Mouse (Mus musculus) liver, embryonic 14.5 days (tissue): ENCODE measurements around the gene Atp6v1c2. TPM values are rescaled to one million over a fixed set of nuclear protein-coding genes. Genes with fewer than 3 reads are reported as not detected.

Experiments used
- ATAC-seq: fragments of 200-750 bp; cut with Nextera tagmentation; 2 replicates; pipeline ENCODE4 v1.8.0; 2017; ENCODE audit warnings: moderate number of reproducible peaks, mild to moderate bottlenecking, moderate library complexity; ENCODE audit not compliant: insufficient read depth
- DNase-seq, 3 experiments: peaks; one replicate each; pipeline ENCODE4 v3.0.0-alpha.2; 2012 to 2013; ENCODE audit warnings: low read depth in 3 of 3, low spot score in 3 of 3
- H3K27ac ChIP-seq: fragments of 300-500 bp; sonication (generic); 2 replicates; pipeline ENCODE4 v1.5.1; 2014; ENCODE audit warnings: moderate library complexity, mild to moderate bottlenecking, control low read depth, inconsistent platforms
- H3K27me3 ChIP-seq: fragments of 300-500 bp; sonication (generic); 2 replicates; pipeline ENCODE4 v1.6.1; 2014; ENCODE audit warnings: mild to moderate bottlenecking, low read length, moderate library complexity; ENCODE audit not compliant: control insufficient read depth, insufficient read depth
- H3K36me3 ChIP-seq: fragments of 300-500 bp; sonication (generic); replicated peaks from 2 replicates; pipeline ENCODE4 v1.6.1; 2014; ENCODE audit warnings: low read depth; ENCODE audit not compliant: control insufficient read depth, insufficient read depth
- H3K4me1 ChIP-seq, 2 experiments: fragments of 200-500 bp in 1 of 2; fragments of 300-500 bp in 1 of 2; sonication (generic) in 1 of 2; replicated peaks; 2 replicates each; pipeline ENCODE4 v1.6.1; 2012 to 2014; ENCODE audit warnings: antibody characterized with exemption in 1 of 2, inconsistent platforms in 1 of 2, low read length in 1 of 2; ENCODE audit not compliant: control insufficient read depth in 2 of 2, insufficient read depth in 2 of 2
- H3K4me2 ChIP-seq: fragments of 300-500 bp; sonication (generic); 2 replicates; pipeline ENCODE4 v1.6.1; 2014; ENCODE audit warnings: low read depth, mild to moderate bottlenecking, control low read depth, moderate library complexity
- H3K4me3 ChIP-seq, 2 experiments: fragments of 200-500 bp in 1 of 2; fragments of 300-500 bp in 1 of 2; sonication (generic) in 1 of 2; 2 replicates each; pipeline ENCODE4 v1.5.1; 2012 to 2014; ENCODE audit warnings: low read depth in 2 of 2, low read length in 2 of 2, mild to moderate bottlenecking in 2 of 2, control low read depth in 1 of 2, inconsistent platforms in 1 of 2, moderate library complexity in 1 of 2; ENCODE audit not compliant: insufficient read depth in 1 of 2
- H3K9ac ChIP-seq: fragments of 300-500 bp; sonication (generic); replicated peaks from 2 replicates; pipeline ENCODE4 v1.6.1; 2014; ENCODE audit warnings: mild to moderate bottlenecking, control low read depth, moderate library complexity
- H3K9me3 ChIP-seq: fragments of 300-500 bp; sonication (generic); 2 replicates; pipeline ENCODE4 v1.6.1; 2016; ENCODE audit warnings: low read length, mixed read lengths; ENCODE audit not compliant: control insufficient read depth
- CTCF ChIP-seq: IDR thresholded peaks from 2 replicates; pipeline ENCODE4 v1.5.1; 2016; ENCODE audit warnings: antibody characterized with exemption, low read depth, control low read depth
- EP300 ChIP-seq: IDR thresholded peaks from 2 replicates; pipeline ENCODE4 v1.6.1; 2016; ENCODE audit warnings: antibody characterized with exemption, low read depth
- WGBS: fragments of 180-500 bp; shearing (Covaris S2); extraction: QIAGEN DNeasy Blood & Tissue Kit; methylation state at CpG from one replicate; pipeline ENCODE4 v1.1.7; 2014; ENCODE audit not compliant: insufficient replicate concordance; 5-methylcytosine and 5-hydroxymethylcytosine counted together
- polyA plus RNA-seq, 2 experiments: library from polyadenylated mRNA; depleted of rRNA in 1 of 2; stranded (reverse) in 1 of 2; unstranded in 1 of 2; fragments of >200 nt; fragmentation: Nextera tagmentation in 1 of 2; extraction: Ambion mirVana in 1 of 2; gene quantifications; 2 replicates each; pipeline versions ENCODE4 v1.2.1 to v1.2.3; 2012 to 2014

Atp6v1c2 gene
- polyA plus RNA-seq, 2 experiments: 0.02 TPM; not detected in 1

GRCm38 (mm10) chr12:17333459-17333858 lies 4.3 kb upstream of the Atp6v1c2 start:
- Histone ChIP-seq H3K27ac (no peak overlapping the region), H3K36me3 (no peaks in the 10 kb centered on the region), H3K9ac (no peak overlapping the region), H3K27me3 (no peaks in the 10 kb centered on the region; the same call in 1 of the 2 replicates), H3K4me3 (no peak overlapping the region), H3K4me2 (no peak overlapping the region), H3K9me3 (no peaks in the 10 kb centered on the region), H3K4me1 (no peaks in the 10 kb centered on the region)
- DNase-seq (no peak), ATAC-seq (no peak)
- 16% methylated on average over 1 of the region's 1 CpGs for WGBS
- TF ChIP-seq EP300 (no peak), CTCF (no peak)

DNA sequence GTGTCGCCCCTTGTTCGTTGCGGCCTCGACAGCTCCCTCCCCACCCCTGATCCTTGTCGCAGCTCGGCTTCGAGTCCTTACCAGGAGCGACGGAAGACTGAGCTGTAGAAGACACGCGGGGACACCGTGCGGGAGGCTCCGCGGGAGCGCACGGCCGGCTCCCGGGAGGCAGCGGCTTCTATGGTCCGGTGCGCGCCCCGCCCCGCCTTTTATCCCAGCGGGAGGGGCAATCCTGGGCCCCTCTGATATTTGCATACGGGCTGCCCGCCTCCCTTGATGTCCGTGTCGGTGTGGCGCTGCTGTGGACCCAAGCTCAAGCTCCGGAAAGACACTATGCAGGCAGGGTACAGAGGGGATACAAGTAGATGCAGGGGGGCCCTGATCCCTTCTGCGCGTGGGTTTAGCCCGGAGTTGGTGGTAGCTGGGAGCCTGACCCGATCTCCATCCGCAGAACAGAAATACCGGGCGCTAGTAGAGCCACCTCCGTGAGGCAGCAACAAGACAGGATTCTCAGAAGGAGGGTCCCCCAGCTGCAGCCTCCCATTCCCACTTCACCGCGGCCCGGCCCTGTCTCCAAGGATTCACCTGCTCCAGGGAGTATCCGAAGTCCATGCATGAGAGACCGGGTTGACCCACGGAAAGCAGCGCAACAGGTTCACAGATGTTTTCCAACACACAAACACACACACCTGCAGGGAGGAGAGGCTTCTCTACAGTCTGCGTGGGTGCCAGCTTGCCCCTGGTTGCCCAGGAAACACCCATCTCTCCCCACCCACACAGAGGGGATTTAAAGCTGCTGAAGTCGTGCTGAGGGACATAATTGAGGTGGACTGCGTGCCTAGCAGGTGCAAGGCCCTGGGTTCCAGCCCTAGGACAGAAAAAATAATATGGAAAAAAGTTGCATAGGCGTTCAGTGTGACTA lies 4.3 kb downstream of the Atp6v1c2 start:
- no peak overlapping the region for H3K9ac ChIP-seq
- no peak for TF ChIP-seq EP300
- TF ChIP-seq CTCF: no peak
- no peaks in the 10 kb centered on the region for H3K9me3 ChIP-seq
- peak overlapping the region; percentile 54 for H3K4me2 ChIP-seq
- peaks cover 31% of the 10 kb centered on the region for H3K27me3 ChIP-seq
- H3K36me3 ChIP-seq: no peaks in the 10 kb centered on the region
- no peaks in the 10 kb centered on the region for H3K4me1 ChIP-seq
- peak overlapping the region; percentile 18 to 35 for H3K4me3 ChIP-seq
- no peak for DNase-seq
- no peak for ATAC-seq
- no peak overlapping the region for H3K27ac ChIP-seq
- WGBS: 5% methylated on average over 51 of the region's 51 CpGs

GRCm38 (mm10) chr12:17318453-17318852 lies 10.7 kb downstream of the Atp6v1c2 start:
- TF ChIP-seq CTCF: no peak
- no peak for TF ChIP-seq EP300
- H3K36me3 ChIP-seq: no peaks in the 10 kb centered on the region
- H3K9me3 ChIP-seq: no peaks in the 10 kb centered on the region

DNA sequence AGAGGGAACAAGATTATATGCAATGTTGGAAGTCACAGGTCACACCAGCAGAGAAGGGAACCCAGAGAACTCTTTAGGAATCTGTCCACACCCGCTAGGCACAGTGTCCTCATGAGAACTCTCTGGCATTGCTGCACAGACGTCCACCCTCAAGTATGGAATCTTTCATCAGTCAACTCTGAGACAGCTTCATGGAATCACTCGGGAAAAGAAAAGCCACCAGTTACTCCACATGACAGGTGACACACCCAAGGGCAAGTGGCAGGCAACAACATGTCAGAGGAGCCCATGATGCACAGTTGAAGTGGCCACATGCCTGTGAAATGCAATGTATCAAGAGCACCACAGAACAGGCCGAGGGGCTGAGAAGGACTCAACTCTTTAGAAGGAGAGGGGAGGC lies 11.2 kb downstream of the Atp6v1c2 start:
- no peak overlapping the region for H3K27ac ChIP-seq
- TF ChIP-seq CTCF (no peak), EP300 (no peak)
- no peak for DNase-seq
- H3K27me3 ChIP-seq: no peaks in the 10 kb centered on the region; the same call in 1 of the 2 replicates
- WGBS: 41% methylated on average over 4 of the region's 4 CpGs
- no peaks in the 10 kb centered on the region for H3K36me3 ChIP-seq
- H3K4me1 ChIP-seq: no peaks in the 10 kb centered on the region
- H3K9ac ChIP-seq: no peak overlapping the region
- no peak overlapping the region for H3K4me3 ChIP-seq
- no peak overlapping the region for H3K4me2 ChIP-seq
- no peak for ATAC-seq
- no peaks in the 10 kb centered on the region for H3K9me3 ChIP-seq

More at GRCm38 (mm10) chr12:17318453-17318852, 10.7 kb downstream of the Atp6v1c2 start:
- no peak overlapping the region for H3K4me2 ChIP-seq
- peaks cover 3% of the 10 kb centered on the region for H3K27me3 ChIP-seq
- no peaks in the 10 kb centered on the region for H3K4me1 ChIP-seq
- H3K27ac ChIP-seq: no peak overlapping the region
- no peak overlapping the region for H3K9ac ChIP-seq
- DNase-seq (no peak), ATAC-seq (no peak)
- H3K4me3 ChIP-seq: no peak overlapping the region
- 62% methylated on average over 3 of the region's 3 CpGs for WGBS

DNA sequence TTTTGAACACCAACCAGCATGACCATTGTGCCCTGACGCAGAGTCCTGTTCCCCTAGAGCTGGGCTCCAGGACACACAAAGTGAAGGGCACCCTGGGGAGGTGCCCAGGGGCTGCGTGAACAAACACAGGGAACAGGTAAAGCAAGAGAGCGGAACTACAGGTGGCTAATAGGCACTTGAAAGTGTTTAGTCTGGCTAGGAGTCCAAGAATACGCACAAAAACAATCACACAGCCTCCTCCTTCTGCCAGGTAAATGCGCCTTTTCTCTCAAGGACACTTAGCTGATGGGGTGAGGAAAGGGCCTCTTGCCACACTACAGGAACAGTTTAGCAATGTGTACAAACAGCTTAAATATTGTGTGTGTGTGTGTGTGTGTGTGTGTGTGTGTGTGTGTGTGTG lies 13.1 kb downstream of the Atp6v1c2 start:
- Histone ChIP-seq H3K4me2 (no peak overlapping the region), H3K4me1 (no peaks in the 10 kb centered on the region), H3K27ac (no peak overlapping the region), H3K9me3 (no peaks in the 10 kb centered on the region), H3K4me3 (no peak overlapping the region), H3K36me3 (no peaks in the 10 kb centered on the region), H3K9ac (no peak overlapping the region), H3K27me3 (no peaks in the 10 kb centered on the region)
- ATAC-seq: no peak
- DNase-seq: no peak
- TF ChIP-seq EP300: no peak
- no peak for TF ChIP-seq CTCF
- WGBS: 68% methylated on average over 5 of the region's 5 CpGs
